Mouse (Mus musculus) ovary, postnatal 10 days (tissue): Measurements from ENCODE around the gene Myl10.
"Not testable (repeated sequence)": the region's sequence is repeated elsewhere in the genome, so short reads cannot be mapped to it uniquely, and the experiment has no call there.

ENCODE experiments used
- DNase-seq: peaks from one replicate; pipeline ENCODE4 v3.0.0; 2022; ENCODE audit warnings: low spot score

The Myl10 gene

DNA sequence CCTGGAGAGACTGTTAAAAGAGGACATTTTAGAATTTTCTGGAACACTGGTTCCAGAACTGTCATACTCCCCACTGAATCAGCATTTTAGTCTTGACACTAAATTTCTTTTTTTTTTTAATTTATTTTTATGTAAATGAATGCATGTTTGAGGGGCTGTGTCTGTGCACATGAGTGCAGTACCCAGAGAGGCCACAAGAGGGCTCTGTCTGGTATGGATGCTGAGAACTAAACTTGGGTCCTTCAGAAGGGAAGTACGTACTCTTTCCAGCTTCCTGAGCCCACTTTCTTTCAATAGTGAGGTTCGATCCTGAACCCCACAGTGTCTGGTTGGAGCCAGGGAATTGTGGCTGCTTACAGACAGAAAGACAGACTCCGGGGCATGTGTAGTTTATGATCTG lies 12.6 kb downstream of the Myl10 start:
- no peak for DNase-seq

DNA sequence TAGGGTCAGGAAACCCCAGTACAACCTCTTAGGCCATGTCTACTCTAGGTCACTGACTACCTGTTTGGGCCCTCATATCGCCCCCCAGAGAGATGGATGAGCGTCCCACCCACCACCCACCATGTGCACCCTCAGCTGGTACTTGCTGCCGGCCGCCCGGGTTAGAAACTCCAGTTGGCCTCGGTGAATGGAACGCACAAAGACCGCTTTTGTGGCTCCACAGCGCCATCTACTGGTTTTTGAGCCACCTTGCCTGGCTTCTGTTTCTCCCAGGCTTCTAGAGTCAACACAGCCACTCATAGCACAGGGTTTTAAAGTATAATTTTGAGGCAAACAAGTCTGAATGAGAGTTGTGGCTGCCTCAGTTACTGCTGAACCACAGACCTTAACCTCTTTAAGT lies 13.9 kb downstream of the Myl10 start:
- DNase-seq, result peak; percentile 54

DNA sequence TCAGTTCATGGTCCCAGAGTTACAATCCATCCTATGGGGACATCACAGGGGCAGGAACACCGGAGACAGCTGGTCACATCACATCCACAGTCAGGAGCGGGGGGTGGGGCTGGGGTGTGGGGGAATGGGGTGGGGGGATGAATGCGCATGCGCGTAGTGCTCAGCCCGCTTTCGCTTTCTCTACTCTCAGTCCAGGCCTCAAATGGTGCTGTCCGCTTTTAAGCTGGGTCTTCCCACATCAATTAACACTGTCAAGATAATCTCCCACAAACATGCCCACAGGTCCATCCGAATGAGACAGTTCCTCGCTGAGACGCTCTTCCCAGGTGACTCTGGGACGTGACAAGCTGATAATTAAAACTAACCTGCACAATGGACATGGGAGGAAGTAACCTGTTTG lies 15.2 kb downstream of the Myl10 start:
- no peak for DNase-seq

DNA sequence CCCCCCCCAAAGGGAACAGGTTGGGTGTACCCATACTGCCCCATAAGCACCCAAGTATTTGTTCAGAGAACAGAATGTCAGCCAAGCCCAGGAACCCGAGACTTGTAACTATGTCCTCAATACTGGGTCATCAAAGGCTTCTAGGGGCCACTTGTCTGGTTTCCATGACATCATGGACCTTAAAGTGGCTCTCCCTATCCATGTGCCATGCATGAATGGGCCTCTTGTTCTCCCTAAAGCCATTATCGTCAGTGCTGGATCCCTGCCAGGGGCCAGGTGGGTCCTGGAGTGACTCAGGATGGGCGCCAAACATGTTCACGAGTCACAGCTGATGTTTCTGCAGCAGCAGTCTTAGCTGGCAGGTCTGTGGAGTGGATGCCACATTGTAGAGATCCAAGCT lies 17.8 kb downstream of the Myl10 start:
- no peak for DNase-seq

DNA sequence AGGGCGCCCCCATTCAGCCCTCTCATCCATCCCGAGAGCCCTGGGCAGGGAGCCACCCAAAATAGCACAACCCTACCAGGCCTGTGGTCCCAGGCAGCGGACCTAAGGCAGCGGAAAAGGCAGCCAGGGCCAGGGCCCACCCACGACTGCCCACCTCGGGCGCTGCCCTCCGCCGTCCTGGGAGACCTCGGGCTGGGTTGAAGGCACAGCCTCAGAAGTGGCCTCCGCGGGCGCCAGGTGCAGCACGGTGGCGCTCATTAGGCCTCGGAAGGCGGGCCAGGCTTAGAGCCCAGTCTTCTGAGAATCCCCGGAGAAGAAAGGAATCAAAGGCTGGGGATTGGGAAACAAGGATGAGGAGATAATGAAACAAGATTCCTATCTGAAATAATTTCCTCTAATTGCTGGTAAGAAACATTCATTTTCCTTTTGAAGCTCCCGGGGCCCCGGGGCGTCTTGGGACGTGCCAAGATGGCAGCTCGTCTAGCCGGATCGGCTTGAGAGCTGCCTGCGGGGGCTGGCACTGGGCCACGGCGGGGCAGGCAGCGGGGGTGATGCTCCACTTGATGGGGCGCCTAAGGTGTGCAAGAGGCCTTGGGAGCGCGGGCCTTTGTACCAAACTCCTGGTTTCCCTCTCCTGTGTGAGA lies 21.4 kb downstream of the Myl10 start:
- no peak for DNase-seq

DNA sequence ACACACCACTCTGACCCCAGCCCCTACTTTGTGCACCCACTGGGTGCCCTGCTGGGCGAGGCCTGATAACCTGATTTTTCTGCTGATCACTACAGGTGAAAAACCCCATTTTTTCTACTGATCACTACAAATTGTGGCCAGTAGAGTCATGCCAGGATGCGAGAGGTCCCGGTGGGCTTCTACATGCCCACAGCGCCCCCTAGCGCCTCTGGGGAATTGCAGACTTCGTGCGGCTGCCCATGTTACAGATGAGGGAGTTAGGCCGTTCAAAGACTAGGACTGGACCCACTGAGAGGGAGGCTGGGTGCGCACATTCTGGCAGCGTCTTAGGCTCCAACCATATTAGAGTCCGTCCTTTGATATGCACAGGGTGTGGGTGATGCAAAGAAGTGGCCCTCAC lies 21.9 kb downstream of the Myl10 start:
- no peak for DNase-seq

DNA sequence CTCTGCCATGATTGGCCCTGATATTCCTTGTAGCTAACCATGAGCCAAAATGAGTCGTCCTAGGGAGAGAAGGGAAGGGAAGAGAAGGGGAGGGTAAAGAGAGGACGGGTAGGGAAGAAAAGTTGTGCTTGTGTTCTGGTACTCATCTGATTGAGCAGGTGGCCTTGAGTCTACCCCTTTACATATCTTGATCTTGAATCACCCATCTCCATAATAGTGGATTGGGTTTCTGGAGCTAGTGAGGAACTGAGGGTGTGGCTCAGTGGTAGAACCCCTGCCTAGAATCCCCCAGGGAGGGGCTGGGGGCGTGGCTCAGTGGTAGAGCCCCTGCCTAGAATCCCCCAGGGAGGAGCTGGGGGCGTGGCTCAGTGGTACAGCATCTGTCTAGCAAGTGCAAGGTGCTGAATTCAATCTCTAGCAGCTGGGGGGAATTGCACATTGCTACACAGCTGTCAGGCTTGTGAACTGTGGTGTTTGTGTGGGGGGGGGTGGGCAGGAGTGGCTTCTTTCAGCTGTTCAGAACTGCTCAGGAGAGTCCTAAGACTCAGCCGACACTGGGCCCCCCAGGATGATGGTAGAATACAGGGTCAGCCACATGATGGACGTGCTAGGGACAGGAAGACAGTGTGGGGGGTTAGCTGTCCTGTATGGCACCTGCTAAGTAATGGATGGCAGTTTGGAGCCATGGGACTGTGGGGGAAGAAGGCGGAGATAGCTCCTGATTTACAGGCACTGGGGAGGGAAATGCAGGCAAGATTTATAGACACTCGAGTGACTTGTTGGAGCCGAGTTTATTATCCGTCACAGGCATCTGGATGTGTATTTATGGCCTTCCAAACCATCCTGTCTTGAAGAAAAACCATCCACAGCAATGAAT lies 24.0 kb downstream of the Myl10 start:
- no peak for DNase-seq

DNA sequence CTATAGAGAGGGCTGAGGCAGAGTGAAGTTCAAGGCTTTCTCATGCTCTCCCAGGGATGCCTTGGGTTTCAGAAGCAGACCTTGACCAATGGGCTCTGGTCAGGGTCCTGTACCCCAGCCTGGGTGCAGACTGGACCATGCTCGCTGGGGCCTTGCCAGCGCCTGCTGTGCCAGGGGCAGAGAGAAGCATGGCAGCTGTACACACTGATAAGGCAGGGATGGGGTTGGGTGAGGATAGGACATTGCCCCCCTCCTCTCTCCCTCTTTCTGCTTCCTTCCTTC lies 24.6 kb downstream of the Myl10 start:
- no peak for DNase-seq

DNA sequence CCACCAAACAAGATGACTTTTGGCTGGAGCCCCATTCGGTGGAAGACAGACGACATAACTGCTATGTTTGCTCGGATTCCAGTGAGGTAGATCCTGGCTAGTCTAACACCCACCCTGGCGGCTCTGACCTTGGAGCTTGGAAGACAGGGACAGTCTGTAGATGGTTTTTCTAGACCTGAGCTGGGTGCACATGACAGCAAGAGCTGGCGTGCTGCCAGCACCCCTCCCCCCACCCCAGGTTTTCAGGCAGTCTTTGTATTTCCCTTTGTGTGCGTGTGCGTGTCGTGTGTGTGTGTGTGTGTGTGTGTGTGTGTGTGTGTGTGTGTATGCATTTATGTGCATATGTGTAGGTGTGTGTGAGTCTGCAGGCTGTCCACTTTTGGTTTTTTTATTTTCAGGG lies 25.7 kb downstream of the Myl10 start:
- no peak for DNase-seq

DNA sequence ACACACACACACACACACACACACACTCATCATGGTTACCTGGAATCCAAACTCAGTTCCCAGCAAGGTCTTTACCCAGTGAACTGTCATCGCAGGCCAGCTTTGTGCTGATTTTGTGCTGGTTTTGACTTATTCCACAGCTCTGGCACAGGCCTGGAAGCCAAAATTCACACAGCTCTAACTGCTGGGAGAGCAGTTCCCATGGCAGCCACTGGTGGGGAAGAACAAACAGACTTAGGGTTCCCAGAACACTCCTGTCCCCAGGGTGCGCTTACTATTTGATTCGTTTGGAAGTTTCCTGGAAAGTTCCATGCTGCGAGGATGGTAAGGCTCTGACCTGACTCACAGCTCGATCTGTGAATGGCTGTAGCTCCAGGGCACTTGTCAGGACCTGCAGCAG lies 28.6 kb downstream of the Myl10 start:
- no peak for DNase-seq

DNA sequence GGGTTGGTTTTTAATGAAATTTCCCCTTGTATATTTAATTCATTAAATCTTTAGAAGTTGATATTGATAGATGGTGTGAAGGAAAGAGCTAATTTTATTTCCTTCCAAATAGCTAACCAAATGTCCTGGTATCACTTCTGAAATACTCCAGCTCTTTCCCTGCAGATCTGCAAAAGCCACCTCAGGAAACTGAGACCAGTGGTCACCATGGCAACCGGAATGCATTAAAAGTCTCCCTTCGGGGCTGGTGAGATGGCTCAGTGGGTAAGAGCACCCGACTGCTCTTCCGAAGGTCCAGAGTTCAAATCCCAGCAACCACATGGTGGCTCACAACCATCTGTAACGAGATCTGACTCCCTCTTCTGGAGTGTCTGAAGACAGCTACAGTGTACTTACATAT lies 33.3 kb downstream of the Myl10 start:
- DNase-seq, result not testable (repeated sequence)

DNA sequence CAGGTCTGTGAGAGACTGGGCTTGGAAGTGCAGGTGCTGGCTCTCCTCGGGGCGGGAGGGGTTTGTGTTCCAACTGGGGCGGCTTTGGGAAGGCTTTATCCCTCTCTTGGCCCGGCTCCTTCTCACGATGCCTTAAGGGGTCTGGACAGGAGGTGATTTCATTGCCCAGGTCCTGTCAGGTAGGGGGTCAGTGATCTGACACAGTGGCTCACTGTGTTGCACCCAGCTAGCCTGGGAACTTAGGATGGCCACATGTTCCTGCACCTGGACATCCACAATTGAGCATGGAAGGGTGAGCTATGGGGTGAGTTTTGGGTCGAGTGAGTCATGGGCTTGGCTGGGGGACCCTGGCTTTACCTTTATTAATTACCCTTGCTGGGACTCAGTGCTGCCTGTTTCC lies 46.0 kb downstream of the Myl10 start:
- no peak for DNase-seq

DNA sequence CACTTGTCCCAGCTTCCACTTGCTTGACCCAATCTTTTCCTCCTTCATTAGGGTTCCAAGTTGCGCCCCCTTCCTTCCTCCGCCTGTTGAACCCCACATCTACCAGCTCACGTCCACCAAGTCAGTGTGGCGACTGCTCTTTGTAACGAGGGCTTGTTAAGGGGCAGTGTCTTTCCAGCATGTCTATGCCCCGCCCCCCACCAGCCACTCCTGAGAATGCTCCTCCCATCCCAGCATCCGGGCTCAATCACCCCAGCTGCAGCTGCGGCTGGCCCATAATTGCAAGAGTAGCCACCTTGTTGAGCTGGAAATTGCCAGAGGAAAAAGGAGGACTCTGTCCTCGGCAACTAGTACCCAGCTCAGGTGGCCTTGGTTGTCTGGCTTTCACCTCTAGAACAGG lies 53.6 kb downstream of the Myl10 start:
- no peak for DNase-seq
